Mouse (Mus musculus) liver, adult 2 months (tissue): ENCODE results near the gene Lrp5. TPM values are rescaled to one million over a fixed set of nuclear protein-coding genes. Genes with fewer than 3 reads are reported as not detected.
A peak's percentile ranks its signal among the peaks of the same experiment; 100 is the strongest.
"Not testable (repeated sequence)": the region's sequence is repeated elsewhere in the genome, so short reads cannot be mapped to it uniquely, and the experiment has no call there.

ENCODE experiments used
- DNase-seq: peaks from one replicate; pipeline ENCODE4 v3.0.0-alpha.2; 2011; ENCODE audit warnings: low read depth, low spot score; ENCODE audit errors: extremely low read depth
- H3K27ac ChIP-seq: fragments of 200-500 bp; replicated peaks from 2 replicates; pipeline ENCODE4 v1.5.1; 2012; ENCODE audit warnings: low read depth, mild to moderate bottlenecking, control low read depth, inconsistent platforms, low read length; ENCODE audit not compliant: insufficient read depth
- H3K27me3 ChIP-seq: fragments of 200-500 bp; 2 replicates; pipeline ENCODE4 v1.6.1; 2012; ENCODE audit warnings: mild to moderate bottlenecking, moderate library complexity, low read length, inconsistent platforms; ENCODE audit not compliant: control insufficient read depth, insufficient read depth
- H3K36me3 ChIP-seq: fragments of 200-500 bp; 2 replicates; pipeline ENCODE4 v1.6.1; 2012; ENCODE audit warnings: low read length, inconsistent platforms; ENCODE audit not compliant: control insufficient read depth, insufficient read depth
- H3K4me1 ChIP-seq: fragments of 200-500 bp; 2 replicates; pipeline ENCODE4 v1.6.1; 2011; ENCODE audit warnings: low read length; ENCODE audit not compliant: control insufficient read depth, insufficient read depth
- H3K4me3 ChIP-seq: fragments of 200-500 bp; 2 replicates; pipeline ENCODE4 v1.5.1; 2011; ENCODE audit warnings: low read depth, mild to moderate bottlenecking, control low read depth, low read length, moderate library complexity; ENCODE audit not compliant: insufficient read depth
- H3K79me2 ChIP-seq: fragments of 200-500 bp; 2 replicates; pipeline ENCODE4 v1.6.1; 2012; ENCODE audit warnings: inconsistent platforms, mild to moderate bottlenecking, low read length, moderate library complexity; ENCODE audit not compliant: control insufficient read depth, insufficient read depth
- H3K9ac ChIP-seq: fragments of 200-500 bp; 2 replicates; pipeline ENCODE4 v1.6.1; 2012; ENCODE audit warnings: low read depth, mild to moderate bottlenecking, control low read depth, inconsistent platforms, low read length
- CTCF ChIP-seq: fragments of 200-500 bp; IDR thresholded peaks from 2 replicates; pipeline ENCODE4 v1.5.1; 2011; ENCODE audit warnings: low read depth, low read length, control low read depth
- POLR2A ChIP-seq: fragments of 200-500 bp; IDR thresholded peaks from 2 replicates; pipeline ENCODE4 v1.6.1; 2011; ENCODE audit warnings: low read length, control low read depth; ENCODE audit not compliant: insufficient read depth; ENCODE audit errors: extremely low read depth
- WGBS: fragments of 180-500 bp; shearing (Covaris S2); methylation state at CpG from one replicate; pipeline ENCODE4 v1.1.7; 2018; 5-methylcytosine and 5-hydroxymethylcytosine counted together
- polyA plus RNA-seq: library from polyadenylated mRNA; depleted of rRNA; stranded (reverse); fragments of >200 nt; gene quantifications from 2 replicates; pipeline ENCODE4 v1.2.3, GENCODE M21; 2012
- total RNA-seq: library from RNA; depleted of rRNA; stranded (reverse); fragments of >200 nt; gene quantifications from 2 replicates; pipeline ENCODE4 v1.2.3, GENCODE M21; 2014

Lrp5 gene
- total and polyA plus RNA-seq, 2 experiments: 14.1 to 32.6 TPM

GRCm38 (mm10) chr19:3589968-3590367 lies 96.4 kb downstream of the Lrp5 start:
- WGBS: 81% methylated on average over 4 of the region's 4 CpGs
- no peak for DNase-seq
- Histone ChIP-seq H3K4me3 (no peak overlapping the region), H3K9ac (no peak overlapping the region), H3K27ac (no peak overlapping the region), H3K27me3 (no peaks in the 10 kb centered on the region), H3K36me3 (peaks cover 34% of the 10 kb centered on the region; the same call in 1 of the 2 replicates), H3K4me1 (no peaks in the 10 kb centered on the region), H3K79me2 (no peaks in the 10 kb centered on the region)
- TF ChIP-seq CTCF (no peak), POLR2A (no peak)

DNA sequence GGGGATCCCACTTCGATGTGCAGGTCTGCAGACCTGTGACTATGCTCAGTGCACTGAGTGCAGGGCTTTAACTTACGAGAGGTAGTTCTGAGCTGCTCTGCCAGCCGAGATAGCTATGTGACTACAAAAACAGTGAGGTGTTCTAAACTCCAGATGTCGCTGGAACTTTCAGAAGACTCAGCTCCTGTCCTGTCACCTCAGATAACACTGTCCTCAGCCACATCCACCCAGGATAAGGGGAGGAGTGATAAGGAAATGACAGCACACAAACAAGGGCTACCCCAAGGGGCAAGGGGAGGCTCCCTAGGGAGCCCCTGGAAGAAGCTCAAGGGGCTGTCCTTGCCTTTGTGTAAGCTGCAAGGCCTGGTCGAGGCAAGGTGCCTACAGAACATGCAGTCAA lies 96.8 kb downstream of the Lrp5 start:
- Histone ChIP-seq H3K27me3 (no peaks in the 10 kb centered on the region), H3K4me1 (no peaks in the 10 kb centered on the region), H3K27ac (no peak overlapping the region), H3K36me3 (peaks cover 31% of the 10 kb centered on the region; the same call in 1 of the 2 replicates), H3K9ac (no peak overlapping the region), H3K4me3 (no peak overlapping the region), H3K79me2 (no peaks in the 10 kb centered on the region)
- no peak for DNase-seq
- WGBS: 85% methylated on average over 5 of the region's 5 CpGs
- TF ChIP-seq POLR2A (no peak), CTCF (no peak)

DNA sequence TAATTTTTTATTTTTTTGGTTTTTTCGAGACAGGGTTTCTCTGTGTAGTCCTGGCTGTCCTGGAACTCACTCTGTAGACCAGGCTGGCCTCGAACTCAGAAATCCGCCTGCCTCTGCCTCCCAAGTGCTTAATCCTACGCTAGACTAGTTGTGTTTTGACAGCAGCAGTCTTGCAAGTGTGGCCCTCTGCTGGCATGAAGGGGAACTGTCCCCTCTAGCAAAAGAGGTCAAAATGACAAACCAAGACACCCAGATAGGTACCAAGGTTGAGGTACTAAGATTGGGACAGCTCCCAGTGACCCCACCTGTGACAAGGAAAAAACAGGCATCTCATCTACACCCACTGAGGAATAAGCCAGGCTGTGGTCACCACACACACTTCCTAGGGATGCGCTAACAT lies 98.6 kb downstream of the Lrp5 start:
- H3K79me2 ChIP-seq, H3K27me3 ChIP-seq, H3K9ac ChIP-seq, H3K27ac ChIP-seq, H3K4me1 ChIP-seq, DNase-seq, H3K4me3 ChIP-seq: not testable (repeated sequence)
- TF ChIP-seq CTCF: peak; percentile 72
- WGBS: 88% methylated on average over 5 of the region's 5 CpGs
- H3K36me3 ChIP-seq: peaks cover 38% of the 10 kb centered on the region

DNA sequence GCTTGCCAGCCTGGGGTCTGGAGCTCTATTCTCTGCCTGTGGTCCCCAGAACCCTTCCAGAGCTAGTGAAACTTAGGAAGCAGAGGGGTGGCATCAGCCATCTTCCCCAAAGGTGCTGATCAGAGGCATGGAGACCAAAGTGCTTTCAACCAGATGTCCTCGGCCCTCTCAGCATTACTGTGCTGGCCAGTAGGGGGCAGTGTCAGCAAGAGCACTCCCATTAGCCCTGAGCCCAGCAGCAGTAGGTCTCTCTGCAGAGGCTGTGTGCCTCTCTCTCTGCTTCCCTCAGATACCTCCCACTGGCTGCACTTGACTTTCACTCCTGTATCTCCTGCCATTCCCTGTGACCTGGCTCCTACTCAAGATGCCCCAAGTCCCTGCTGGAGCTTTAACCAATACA lies 99.8 kb downstream of the Lrp5 start:
- DNase-seq: no peak
- peaks cover 30% of the 10 kb centered on the region for H3K36me3 ChIP-seq
- peaks cover 5% of the 10 kb centered on the region for H3K4me1 ChIP-seq
- no peaks in the 10 kb centered on the region for H3K79me2 ChIP-seq
- H3K9ac ChIP-seq: no peak overlapping the region
- WGBS: 22% methylated on average over 1 of the region's 1 CpGs
- H3K27ac ChIP-seq: no peak overlapping the region
- no peaks in the 10 kb centered on the region for H3K27me3 ChIP-seq
- TF ChIP-seq POLR2A (no peak), CTCF (peak; percentile 94)
- H3K4me3 ChIP-seq: no peak overlapping the region

GRCm38 (mm10) chr19:3586026-3586425 lies 100.3 kb downstream of the Lrp5 start:
- peaks cover 30% of the 10 kb centered on the region for H3K36me3 ChIP-seq
- TF ChIP-seq CTCF: no peak
- TF ChIP-seq POLR2A: no peak
- 96% methylated on average over 9 of the region's 9 CpGs for WGBS
- H3K79me2 ChIP-seq: no peaks in the 10 kb centered on the region
- no peak overlapping the region for H3K27ac ChIP-seq
- H3K9ac ChIP-seq: no peak overlapping the region
- H3K27me3 ChIP-seq: no peaks in the 10 kb centered on the region
- H3K4me1 ChIP-seq: peaks cover 5% of the 10 kb centered on the region
- no peak overlapping the region for H3K4me3 ChIP-seq
- no peak for DNase-seq

DNA sequence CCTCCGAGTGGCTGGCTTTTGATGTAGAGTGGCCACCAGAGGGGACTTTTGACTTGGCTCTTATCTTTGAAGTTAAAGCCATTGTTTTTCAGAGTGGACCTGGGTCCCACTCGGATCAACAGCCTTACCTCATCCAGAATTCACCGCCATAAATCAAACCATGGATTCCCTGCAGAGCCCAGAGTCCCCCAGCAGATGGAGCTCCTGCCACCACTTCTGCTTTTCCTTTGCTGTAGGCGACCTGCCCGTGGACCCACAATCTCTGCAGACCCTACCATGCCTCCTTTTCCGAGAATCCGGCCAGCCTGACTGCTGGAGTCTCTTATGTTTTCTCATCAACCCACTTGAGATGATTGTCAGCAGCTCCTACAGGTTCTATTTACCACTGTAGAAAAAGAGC lies 105.0 kb downstream of the Lrp5 start:
- TF ChIP-seq CTCF: peak; percentile 80
- no peak for TF ChIP-seq POLR2A
- Histone ChIP-seq H3K4me1 (peaks cover 7% of the 10 kb centered on the region), H3K79me2 (no peaks in the 10 kb centered on the region), H3K4me3 (no peak overlapping the region), H3K27me3 (no peaks in the 10 kb centered on the region), H3K9ac (no peak overlapping the region), H3K36me3 (peaks cover 15% of the 10 kb centered on the region), H3K27ac (no peak overlapping the region)
- WGBS: 25% methylated on average over 7 of the region's 7 CpGs
- no peak for DNase-seq
